9 mouse cellular contexts compared by ENCODE assay signal in genomic region chr11:119404627-119405026, GRCm38 (mm10). TPM values are rescaled to one million over a fixed set of nuclear protein-coding genes. Genes with fewer than 3 reads are reported as not detected.
DNase-seq lines count a peak whose midpoint lies in the region; ATAC-seq and TF ChIP-seq lines count a peak whose summit lies in the region.
"Had no signal": no experiment of that assay in that cellular context is flagged by ENCODE, and none has a peak within 500 bp of the region (broad histone marks: within the 10 kb centered on the region; RNA-seq: fewer than 3 reads in every experiment).

No protein-coding gene starts in this region.

- peak; percentile 89 for TF ChIP-seq CTCF in kidney, postnatal 0 days (IDR thresholded peaks at IDR 0.05; ENCODE audit: low read depth)

- H3K9ac ChIP-seq in kidney, postnatal 0 days (ENCODE audit: low read depth, low read length) = no peak overlapping the region
- H3K9ac ChIP-seq: embryonic facial prominence, embryonic 15.5 days had no signal

- ATAC-seq in kidney, postnatal 0 days (replicated peaks; ENCODE audit: low FRiP score, low read depth) = no peak

- H3K36me3 ChIP-seq in kidney, postnatal 0 days (ENCODE audit: insufficient read depth, low read length) = peaks cover 34% of the 10 kb centered on the region
- H3K36me3 ChIP-seq: embryonic facial prominence, embryonic 15.5 days had no signal

- no peak overlapping the region for H3K4me3 ChIP-seq in kidney, postnatal 0 days (replicated peaks; ENCODE audit: low read depth, low read length)
- H3K4me3 ChIP-seq: embryonic facial prominence, embryonic 15.5 days had no signal

- 64% methylated on average over 5 of the region's 5 CpGs for WGBS in kidney, postnatal 0 days

- no peak overlapping the region for H3K27ac ChIP-seq in kidney, postnatal 0 days
- H3K27ac ChIP-seq: embryonic facial prominence, embryonic 15.5 days had no signal

- H3K4me1 ChIP-seq in kidney, postnatal 0 days (replicated peaks; ENCODE audit: insufficient read depth, low read length) = no peaks in the 10 kb centered on the region
- H3K4me1 ChIP-seq: embryonic facial prominence, embryonic 15.5 days had no signal

- no peaks in the 10 kb centered on the region for H3K27me3 ChIP-seq in kidney, postnatal 0 days (ENCODE audit: insufficient read depth, low read length)
- H3K27me3 ChIP-seq: embryonic facial prominence, embryonic 15.5 days had no signal

- intact Hi-C loops in heart, postnatal 14 days (cut with DNase I) = loop anchor here (2.0 to 5.0 kb wide), 2 partner anchors 42 to 62 kb away; no protein-coding TSS in a partner anchor
- intact Hi-C loops in heart, postnatal 25 days (cut with DNase I) = loop anchor here (2.0 to 5.0 kb wide), 2 partner anchors 42 to 64 kb away; no protein-coding TSS in a partner anchor

- H3K9me3 ChIP-seq in kidney, postnatal 0 days (replicated peaks; ENCODE audit: low read length) = no peaks in the 10 kb centered on the region
- H3K9me3 ChIP-seq: embryonic facial prominence, embryonic 15.5 days had no signal

- no peak overlapping the region for H3K4me2 ChIP-seq in kidney, postnatal 0 days (ENCODE audit: low read length)
- H3K4me2 ChIP-seq: embryonic facial prominence, embryonic 15.5 days had no signal

- peak; percentile 26 to 44 for DNase-seq in heart, postnatal 14 days
- no peak for DNase-seq in heart, postnatal 25 days (ENCODE audit: low spot score)
- DNase-seq in B cell, adult 2 months = peak; percentile 66 to 72
- DNase-seq in adrenal gland, adult 2 months = peak; percentile 29
- peak; percentile 54 for DNase-seq in kidney, postnatal 0 days (ENCODE audit: low spot score)
- DNase-seq in retina, postnatal 7 days (ENCODE audit: low read depth, low spot score) = peak; percentile 46
- no peak for DNase-seq in right cerebral cortex, postnatal 14 days
- no peak for DNase-seq in cerebellum, adult 8-10 months

RNA-seq across cellular contexts. Expression of gene Rnf213, which starts 11.7 kb away (rescaled TPM):
- total RNA-seq in heart, postnatal 14 days (2021) = 10 to 100 TPM; 15.4 to 16.8 TPM
- 10 to 100 TPM; 14.6 TPM for total RNA-seq in heart, postnatal 25 days (2021)
- 10 to 100 TPM; 20.8 to 27.3 TPM for total RNA-seq in adrenal gland, adult 2 months (2021)
- polyA plus RNA-seq in adrenal gland, adult 2 months (2012; rRNA removed) = 11.4 and 12.5 TPM in 2 replicates
- polyA plus RNA-seq in kidney, postnatal 0 days (2015; fragmentation: Nextera tagmentation; extraction: Ambion mirVana) = 8.8 and 10.0 TPM in 2 replicates

RNA-seq across cellular contexts. Expression of gene Slc26a11, which starts 49.3 kb away (rescaled TPM):
- total RNA-seq in heart, postnatal 14 days (2021) = 1 to 10 TPM; 3.1 to 5.0 TPM
- 1 to 10 TPM; 2.3 to 2.8 TPM for total RNA-seq in heart, postnatal 25 days (2021)
- total RNA-seq in adrenal gland, adult 2 months (2021) = 1 to 10 TPM; 5.1 to 6.9 TPM
- 22.6 and 26.9 TPM in 2 replicates for polyA plus RNA-seq in adrenal gland, adult 2 months (2012; rRNA removed)
- 8.0 and 8.3 TPM in 2 replicates for polyA plus RNA-seq in kidney, postnatal 0 days (2015; fragmentation: Nextera tagmentation; extraction: Ambion mirVana)

RNA-seq across cellular contexts. Expression of gene Sgsh, which starts 49.3 kb away (rescaled TPM):
- 1 to 10 TPM; 4.6 to 6.2 TPM for total RNA-seq in heart, postnatal 14 days (2021)
- total RNA-seq in heart, postnatal 25 days (2021) = 1 to 10 TPM; 4.8 to 5.1 TPM
- 10 to 100 TPM; 19.6 to 22.4 TPM for total RNA-seq in adrenal gland, adult 2 months (2021)
- 74.4 and 92.1 TPM in 2 replicates for polyA plus RNA-seq in adrenal gland, adult 2 months (2012; rRNA removed)
- polyA plus RNA-seq in kidney, postnatal 0 days (2015; fragmentation: Nextera tagmentation; extraction: Ambion mirVana) = 9.8 and 10.1 TPM in 2 replicates

Comparison
In these comparisons a context has a peak if more than half of its experiments do, and no peak if none do; other contexts are left out.
1. DNase-seq: peak in heart, postnatal 14 days (2 of 2), B cell, adult 2 months (2 of 2), adrenal gland, adult 2 months (single experiment), kidney, postnatal 0 days (single experiment) and retina, postnatal 7 days (single experiment); none in heart, postnatal 25 days (single experiment), right cerebral cortex, postnatal 14 days (single experiment) and cerebellum, adult 8-10 months (single experiment).